Mouse (Mus musculus): ENCODE data around the gene Hhat.

Hhat gene

DNA sequence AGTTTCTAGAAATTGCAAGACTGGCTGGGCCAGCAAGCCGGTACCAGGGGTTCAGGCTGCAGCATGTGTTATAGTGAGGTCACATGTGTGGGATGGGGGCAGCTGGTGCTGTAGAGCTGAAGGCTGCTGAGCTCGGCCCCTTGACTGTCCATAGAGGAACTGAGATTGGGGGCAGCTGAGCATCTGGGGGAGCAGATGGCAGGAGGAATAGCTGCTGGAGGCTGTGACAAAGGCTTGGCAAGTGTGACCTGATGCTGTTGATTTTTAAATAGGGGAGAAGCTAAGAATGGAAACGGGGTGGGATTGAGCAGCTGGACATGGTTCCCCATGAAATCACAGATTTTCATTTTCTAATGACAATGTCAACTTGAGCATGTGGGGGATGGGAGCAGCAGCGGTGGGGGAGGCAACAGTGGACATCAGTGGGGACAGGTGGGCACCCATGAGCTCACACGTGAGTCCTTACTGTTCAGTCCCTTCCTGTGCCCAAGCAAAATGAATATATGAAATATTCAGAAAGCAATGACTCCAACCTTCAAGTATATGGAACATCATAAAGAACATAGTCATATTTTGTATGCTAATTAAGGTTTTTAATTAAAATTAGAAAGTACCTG lies 212.9 kb downstream of the Hhat start:
- no peak for DNase-seq (ENCODE audit: low read depth)

DNA sequence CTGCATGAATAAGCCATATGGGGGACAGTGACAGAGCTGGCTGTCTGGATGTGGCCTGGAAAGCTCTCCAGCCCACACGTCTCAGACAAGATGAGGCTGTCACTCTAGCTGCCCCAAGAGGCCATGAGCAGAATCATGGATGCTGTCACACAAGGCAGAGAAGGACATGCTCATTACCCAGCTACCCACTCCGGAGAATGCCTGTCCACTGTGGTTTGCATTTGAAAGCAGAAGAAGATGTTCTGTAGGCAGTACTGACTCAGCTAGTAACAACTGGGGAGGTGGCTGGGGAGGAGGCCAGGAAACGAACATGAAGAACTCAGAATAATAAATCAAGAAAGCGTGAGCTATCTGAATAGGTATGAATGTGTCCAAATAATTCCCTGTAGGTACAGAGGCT lies 215.5 kb downstream of the Hhat start:
- DNase-seq (ENCODE audit: low read depth), result no peak

DNA sequence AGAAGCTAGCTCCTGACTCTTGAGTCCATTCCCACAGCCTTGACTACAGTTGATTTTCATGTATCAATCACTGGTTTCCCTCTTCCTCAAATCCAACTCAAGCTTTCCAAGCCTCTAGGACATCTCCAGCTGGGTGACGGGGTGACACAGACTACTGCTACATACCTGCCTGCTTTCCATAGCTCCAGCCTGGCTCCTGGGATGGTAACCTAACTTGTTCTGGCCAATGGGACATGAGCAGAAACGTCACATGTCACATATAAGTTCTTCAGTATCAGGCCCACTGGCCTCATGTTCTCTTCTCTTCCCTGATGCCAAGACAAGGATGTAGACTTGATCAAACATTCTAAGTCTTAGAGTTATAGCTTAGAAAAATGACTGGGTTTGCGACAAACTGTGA lies 220.5 kb downstream of the Hhat start:
- no peak for DNase-seq (ENCODE audit: low read depth)

DNA sequence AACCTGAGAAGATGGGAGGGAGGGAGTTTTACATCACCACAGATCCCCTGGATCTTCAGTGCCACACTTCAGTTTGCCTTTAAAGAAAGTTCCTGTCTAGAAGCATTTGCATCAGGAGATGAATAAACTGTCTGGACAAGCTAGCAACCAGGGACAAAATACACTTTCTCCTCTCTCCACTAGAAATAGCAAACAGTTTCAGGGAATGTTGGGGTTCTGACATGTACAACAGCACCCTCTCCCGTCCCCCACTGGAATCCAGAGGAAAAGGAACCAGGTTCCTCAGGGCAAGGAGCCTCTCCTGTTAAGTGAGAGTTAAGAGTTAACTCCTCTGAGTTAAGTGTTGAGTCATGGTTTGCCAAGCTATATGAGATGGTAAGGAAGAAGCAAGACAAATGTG lies 224.2 kb downstream of the Hhat start:
- no peak for DNase-seq (ENCODE audit: low read depth)

DNA sequence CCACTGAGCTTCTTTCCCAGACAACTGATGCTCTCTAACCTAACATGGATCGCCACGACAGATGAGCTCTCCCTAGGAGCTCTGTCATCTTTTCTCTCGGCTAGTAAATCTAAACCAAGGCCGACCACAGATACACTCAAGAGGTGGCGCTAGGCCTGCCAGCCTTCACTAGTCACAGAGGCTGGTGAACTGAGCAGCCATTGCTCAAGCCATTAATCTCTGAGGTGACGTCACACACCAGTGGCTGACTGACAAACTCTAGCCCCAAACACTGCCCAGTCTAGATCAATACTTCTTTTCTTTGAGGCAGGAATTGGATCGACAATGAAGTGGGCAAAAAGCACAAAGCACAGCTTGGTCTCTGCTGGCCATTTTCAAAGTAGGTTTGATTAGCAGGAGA lies 226.1 kb downstream of the Hhat start:
- DNase-seq (ENCODE audit: low read depth), result no peak

DNA sequence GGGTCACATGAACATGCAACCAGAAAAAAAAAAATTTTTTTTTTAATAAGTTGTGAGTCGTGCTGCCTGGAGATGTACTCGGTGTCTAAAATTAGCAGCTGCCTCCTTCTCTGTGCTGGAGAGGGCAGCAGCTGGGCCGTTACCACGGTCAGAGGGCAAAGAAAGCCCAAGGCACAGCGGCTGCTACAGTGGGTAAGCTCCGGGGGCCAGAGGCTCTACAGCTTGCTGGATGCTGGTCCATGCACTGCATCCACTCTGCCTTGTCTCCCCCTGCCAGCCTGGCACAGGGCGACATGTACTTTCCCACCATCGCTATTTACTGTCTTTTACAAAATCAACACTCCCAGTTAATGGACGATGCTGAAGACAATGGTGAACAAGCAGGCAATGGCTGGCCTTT lies 226.9 kb downstream of the Hhat start:
- no peak for DNase-seq (ENCODE audit: low read depth)

DNA sequence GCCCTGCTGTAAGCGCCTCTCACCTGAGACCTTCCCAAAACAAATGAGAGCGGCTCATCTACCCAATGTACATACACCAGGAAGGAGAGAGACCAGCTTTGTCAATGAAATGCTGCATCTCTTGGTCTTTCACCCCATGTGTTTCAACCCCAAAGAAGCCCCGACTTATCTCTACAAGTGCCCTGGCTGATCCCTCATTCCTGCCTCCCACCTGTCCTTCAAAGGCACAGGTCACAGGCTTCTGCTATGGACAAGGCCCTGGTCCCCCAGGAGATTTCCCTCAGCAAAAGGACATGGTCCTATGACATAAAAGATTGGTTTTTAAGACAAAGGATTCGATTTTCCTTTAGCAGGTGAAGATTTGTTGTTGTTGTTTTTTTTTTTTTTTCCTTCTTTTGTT lies 227.3 kb downstream of the Hhat start:
- no peak for DNase-seq (ENCODE audit: low read depth)

DNA sequence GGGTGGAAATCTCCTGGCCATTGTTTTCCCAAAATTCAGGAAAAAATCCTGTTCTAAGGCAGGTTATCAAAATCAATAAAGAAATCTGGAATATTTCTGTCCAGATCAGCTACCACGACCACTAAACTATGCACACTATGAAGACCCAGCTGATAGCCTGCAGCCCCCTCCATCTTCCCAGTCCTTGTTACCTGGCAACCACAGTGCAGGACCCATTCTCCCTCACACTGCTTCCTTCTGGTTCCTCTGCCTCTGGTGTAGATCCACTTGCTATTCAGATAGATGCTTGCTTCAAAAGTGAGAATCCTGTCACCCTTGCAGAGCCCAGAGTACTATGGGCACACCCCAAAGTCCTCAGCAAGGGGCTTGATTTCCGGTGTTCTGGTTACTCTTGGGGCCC lies 228.9 kb downstream of the Hhat start:
- no peak for DNase-seq (ENCODE audit: low read depth)

DNA sequence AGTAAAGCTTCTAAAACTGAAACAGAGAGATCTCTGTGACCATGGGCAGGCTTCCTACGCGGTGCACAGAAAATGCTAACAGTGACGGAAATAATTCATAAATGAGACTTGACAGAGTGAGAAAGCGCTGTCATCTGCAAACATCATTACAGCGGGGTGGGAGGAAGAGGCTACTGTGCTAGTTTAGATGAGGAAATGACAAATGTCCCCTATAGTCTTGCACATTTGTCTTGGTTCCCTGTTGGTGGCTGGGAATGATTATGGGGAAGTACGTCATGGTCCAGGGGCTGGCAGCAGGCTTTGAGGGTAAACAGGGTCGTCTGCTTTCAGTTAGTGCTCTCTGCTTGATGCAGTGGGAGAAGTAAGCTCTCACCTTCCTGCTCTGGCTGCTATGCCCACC lies 233.9 kb downstream of the Hhat start:
- DNase-seq (ENCODE audit: low read depth), result no peak

DNA sequence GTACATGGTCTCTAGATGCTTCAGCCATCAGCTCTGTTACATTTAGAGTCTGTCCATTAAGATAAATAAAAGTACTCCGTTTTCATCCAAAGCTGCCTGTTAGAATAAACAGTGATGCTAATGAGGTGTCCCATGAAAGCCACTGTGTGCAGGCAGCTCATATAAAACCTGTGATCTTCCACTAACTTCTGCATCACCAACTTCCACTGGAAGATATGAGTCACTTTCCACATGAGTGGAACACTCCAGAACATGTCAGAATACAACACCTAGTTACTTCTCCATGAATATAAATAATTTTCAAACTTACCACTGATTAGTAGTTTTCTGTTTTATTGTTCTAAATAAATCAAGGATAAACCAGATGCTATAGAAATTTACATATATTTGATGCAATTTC lies 234.6 kb downstream of the Hhat start:
- DNase-seq (ENCODE audit: low read depth), result no peak

DNA sequence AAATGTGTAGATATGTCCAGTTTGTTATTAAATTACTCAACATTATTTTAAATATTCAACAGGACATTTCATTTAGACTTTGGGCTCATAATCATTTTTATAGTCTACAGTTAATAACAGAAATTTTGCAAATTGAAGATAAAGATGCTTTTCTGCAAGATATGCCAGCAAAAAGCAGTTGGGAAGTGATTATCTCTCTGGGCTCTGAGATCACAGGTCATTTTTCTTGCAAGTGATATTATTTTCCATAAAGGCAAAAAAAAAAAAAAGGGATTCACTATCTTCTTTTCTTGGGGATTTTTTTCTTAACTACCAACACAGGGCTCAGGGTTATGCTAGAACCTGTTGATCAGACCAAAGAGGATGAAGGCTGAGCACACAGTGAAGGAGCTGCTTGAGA lies 238.0 kb downstream of the Hhat start:
- DNase-seq (ENCODE audit: low read depth), result no peak

DNA sequence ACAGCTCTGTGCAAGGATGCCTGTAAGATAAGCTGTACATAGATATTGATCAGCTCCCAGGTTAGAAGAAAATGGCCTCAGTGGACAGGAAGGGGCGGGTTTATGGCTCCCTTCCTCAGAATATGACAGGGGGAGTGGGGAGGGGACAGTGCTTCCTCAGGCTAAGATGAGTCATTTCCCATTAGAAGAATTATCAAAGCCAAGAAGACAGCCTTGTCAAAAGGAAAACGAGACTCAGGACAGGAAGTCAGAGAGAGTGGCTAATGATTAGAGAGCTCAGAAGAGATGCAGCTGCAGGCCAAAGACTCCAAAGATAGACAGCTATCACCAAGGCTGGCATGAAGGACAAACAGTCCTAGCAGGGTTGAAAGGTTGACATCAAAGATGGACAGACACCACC lies 238.8 kb downstream of the Hhat start:
- no peak for DNase-seq (ENCODE audit: low read depth)

DNA sequence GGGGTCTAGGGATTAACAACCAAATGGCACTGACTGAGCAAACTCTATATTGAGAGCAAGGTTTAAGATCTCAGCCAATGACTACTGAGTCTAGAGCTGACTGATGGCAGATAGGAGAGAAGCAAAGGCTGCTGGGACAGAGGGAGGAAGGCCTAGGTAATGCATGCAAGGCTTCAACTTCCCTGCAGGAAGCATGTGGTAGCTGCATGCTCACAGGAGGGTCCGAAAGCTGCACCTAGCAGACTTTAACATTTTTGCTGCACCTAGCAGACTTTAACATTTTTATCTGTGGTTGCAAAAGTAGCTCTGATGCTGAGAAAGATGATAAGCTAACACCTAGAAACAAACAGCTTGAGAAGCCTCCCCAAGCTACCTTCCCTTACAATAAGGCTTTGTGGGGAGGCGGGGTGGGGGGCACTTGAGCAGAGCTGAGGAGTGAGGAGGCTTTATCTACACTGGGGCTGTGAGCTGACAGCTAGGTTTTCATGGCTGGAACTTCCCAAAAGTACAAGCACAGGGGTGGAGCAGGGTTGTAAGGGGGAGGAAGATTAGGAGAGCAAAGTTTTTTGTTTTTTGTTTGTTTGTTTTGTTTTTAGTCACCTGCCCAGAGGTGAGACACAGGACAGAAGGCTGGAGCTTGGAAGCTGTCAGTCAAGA lies 239.4 kb downstream of the Hhat start:
- no peak for DNase-seq (ENCODE audit: low read depth)

DNA sequence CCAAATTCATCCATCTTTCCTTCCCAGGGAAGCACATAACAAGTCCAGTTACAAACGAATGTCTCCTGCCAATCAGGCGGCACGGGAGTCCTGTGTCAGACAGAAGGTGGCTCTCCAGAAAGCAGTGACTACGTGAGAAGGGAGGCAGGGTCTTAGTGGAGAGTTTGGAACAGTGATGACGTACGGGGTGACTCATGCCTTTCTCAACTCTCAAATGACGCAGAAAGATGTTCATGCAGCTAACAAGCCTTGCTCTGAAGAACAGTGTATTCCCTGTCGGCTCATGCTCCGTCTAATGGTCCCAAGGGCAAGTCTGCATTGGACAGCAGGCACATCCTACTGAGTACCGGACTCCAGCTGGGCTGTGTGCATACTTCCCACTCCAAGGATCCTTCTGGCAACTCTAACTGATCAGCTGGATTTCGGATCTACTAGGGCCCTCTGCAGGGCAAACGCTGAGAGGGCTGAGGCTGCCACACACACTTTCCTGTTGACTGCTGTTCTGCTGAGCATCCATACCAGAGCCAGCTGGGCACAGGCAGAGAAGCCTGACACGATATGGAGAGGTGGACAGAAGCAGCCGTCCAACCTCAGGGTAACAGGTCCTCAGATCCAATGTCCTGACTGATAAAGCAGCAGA lies 245.2 kb downstream of the Hhat start:
- DNase-seq (ENCODE audit: low read depth), result no peak

DNA sequence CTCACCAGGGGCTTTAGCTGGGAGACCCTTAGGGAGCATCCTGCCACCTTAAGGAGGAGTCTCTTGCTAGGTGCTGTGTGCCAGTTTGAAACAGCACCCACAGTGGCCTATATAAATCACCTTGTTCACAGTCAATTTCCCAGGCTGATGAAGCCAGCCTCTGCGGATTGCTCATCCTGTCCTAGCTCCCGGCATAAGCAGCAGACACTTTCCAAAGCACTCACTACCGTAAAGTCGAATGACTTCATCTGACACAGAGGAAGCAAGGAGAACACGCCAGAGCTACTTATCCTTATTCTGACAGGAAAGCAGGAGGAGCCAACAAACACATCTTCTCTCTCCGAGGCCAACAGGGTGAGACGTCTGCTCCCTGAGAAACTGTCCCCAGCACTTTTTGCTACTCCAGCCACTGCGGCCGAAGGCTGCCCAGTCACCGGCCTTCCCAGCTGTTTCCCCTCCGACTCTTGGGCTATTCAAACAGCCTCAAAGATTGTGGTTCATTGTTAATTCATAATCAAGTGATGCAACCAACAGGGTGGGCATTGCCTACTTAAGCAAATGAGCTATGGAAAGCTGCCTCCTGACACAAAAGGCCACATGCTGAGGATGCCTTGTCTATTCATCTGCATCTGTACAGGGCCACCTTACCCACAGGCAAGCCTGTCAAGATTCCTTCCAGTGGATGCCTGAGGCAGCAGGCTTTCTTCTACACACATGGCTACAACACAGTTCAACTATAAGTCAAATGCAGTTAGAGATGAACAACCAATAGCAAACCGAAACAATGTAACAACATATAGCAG lies 248.4 kb downstream of the Hhat start:
- DNase-seq (ENCODE audit: low read depth), result no peak

DNA sequence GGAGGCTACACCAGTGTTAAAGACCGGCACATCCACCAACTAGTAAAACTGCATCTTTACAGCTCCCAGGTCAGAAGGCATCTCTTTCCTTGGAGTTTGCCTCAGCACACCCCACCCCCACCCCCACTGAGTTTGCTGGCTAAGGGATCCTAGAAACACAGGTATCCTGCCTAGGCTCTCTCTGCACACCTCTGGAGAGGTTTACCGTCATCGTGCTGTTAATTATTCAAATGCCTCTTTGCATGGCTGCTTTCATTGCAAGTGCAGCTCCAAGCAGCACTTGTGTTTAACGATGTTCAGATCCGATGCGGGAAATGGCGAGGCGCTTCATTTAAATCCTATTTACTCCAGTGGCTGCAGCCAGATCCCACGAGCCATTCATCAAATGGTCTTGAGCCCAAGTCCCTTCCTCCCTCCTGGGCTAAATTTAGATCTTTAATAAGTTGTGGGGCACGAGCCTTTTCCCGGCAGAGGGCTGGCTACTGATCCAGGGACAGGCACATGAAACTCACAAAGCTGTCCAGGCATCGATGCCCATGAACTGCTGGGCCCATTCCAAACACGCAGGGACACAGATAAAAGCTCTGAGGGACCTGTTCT lies 250.1 kb downstream of the Hhat start:
- no peak for DNase-seq (ENCODE audit: low read depth)

DNA sequence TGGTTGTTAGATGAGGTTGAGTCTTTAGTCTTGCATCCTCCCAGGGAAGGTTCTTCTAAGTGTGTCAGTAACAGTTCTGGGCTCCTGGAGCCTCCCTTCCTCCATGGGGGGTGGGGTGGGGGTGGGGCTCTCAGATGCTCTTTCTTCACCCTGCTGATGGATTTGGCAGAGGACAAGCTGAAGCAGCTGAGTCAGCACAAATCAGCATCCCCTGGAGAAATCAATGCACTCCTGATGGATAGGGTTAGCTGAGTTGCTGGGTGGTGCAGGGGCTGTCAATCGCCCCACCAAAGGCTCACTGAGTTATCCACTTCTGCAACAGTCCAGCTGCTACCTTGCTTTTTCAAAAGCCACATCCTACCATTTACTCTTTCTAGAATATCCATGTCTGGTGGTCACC lies 251.3 kb downstream of the Hhat start:
- no peak for DNase-seq (ENCODE audit: low read depth)

DNA sequence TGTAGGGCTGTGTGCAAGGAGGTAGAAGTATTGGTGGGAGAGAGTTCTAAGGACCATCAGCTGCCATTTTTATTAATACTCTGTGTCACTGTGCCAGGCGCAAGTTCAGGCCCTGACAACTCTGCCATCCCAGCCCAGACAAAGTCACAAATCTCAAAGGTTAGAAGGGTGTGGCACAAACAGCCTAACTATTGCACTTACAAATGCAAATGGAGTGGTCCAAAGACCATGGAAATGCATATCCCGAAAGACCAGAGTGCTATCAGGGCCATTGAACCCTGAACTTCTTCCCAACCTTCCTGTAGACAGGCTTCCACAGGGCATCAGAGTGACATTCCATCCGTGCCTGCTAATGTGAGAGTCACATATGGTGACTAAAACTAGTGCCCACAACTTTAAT lies 255.7 kb downstream of the Hhat start:
- DNase-seq (ENCODE audit: low read depth), result no peak

DNA sequence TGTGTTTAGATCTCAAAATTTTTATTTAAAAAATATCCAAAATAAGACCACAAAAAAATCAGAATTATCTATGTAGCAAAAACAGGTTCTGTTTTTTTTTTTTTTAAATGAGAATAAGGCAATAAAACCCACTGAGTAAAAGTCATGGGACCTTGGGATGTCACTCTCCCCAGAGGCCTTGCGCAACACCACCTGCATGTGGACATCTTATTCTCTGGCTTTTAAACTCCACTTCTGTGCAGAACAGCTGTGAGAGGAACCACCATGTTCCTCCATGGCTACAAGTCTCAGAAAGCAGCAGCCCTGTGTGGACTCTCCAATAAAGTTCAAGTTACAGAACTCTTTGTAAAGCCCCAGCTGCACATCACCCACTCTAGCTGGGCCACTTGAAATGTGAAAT lies 258.2 kb downstream of the Hhat start:
- no peak for DNase-seq (ENCODE audit: low read depth)

DNA sequence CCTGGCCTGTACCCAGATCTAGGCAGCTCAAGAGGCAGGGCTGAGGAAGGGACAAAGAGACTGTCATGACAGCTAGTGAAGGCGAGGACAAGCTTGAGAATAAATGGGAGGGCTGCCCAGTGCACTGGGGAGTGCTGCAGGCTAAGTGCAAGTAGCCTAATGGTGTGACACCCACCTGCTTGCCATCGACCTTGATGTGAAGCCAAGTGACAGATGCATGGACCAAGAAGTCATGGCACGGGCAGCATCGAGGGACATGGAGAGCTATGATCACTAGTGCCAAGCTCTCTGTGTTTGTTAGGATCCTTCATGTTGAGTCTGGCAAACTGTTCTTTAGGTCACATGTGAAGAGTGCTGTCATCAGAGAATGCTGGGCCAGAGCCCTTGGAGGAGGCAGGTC lies 267.4 kb downstream of the Hhat start:
- no peak for DNase-seq (ENCODE audit: low read depth)

DNA sequence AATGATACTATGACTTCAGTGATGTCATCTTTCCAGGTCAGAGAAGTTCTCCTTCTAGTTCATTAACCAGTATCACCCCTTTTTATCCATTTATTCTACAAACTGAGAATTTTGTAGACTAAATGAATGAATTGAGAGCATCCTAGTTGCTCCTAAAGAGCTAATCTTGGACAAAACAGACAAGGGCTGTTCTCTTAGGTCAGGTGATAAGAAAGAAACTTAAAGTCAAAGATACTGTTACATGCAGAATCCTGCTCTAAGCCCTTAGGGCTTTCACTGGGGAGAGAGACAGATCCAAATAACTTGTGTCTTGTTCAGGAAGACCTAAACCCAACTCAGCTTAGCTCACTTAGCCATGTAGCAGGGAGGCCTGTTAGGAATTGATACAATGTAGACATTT lies 268.2 kb downstream of the Hhat start:
- DNase-seq (ENCODE audit: low read depth), result no peak

DNA sequence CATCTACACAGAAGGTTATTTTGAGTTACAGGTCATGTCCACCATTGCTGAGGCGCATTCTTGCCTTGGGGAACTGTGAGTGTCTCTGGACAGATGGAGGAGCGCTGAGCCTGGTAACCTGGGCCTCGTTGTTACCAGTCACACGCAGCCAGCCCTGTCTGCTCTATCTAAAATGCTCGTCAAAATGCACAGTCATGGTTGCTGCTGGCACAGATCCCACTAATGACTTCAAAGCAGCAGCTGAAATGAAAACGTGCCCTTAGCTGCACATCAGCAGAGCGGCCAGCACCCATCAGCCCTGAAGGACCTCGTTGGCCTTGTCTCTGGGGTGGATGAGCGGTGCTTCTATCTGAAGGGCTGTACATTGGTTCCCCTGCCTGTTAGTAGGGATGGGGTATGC lies 269.0 kb downstream of the Hhat start:
- no peak for DNase-seq (ENCODE audit: low read depth)

DNA sequence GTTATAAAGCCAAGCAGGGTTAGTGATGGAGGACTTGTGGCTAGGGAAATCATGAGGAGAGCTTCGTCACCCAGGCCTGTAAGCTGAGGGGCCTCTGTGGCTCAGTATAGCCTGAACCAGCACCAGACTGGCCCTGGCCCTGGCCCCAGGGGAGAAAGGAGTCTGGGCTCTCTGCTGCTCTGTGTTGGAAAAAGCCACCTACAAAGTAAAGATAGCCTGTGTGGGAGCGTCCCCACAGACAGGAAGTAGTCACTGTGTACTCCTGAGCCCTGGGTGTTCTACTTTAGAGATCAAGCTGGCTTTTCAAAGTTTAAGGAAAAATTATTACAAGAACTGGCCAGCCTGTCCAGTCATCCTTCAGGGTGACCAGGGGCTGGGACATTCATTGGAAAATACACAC lies 273.5 kb downstream of the Hhat start:
- DNase-seq (ENCODE audit: low read depth), result no peak

Measured in c-Kit-positive CD71-positive TER-119-negative erythroid progenitor cells, embryonic 14.5 days (primary cell).